Mouse (Mus musculus): Measurements from ENCODE around the gene Cyb5rl. TPM values are rescaled to one million over a fixed set of nuclear protein-coding genes. Genes with fewer than 3 reads are reported as not detected.

Cyb5rl gene
- total RNA-seq, 2 experiments from 2014 or later: 19.3 to 21.4 TPM

Other genes with a start within 250 kb of the Cyb5rl start
- 10 to 100 TPM; 38.7 to 39.4 TPM for gene Ssbp3, start 156.3 kb upstream of the Cyb5rl start, total RNA-seq (2021)
- gene Mrpl37, start 120 bp upstream of the Cyb5rl start, total RNA-seq (2021): 100 to 1,000 TPM; 102 to 110 TPM
- not detected for gene Cdcp2, start 29.9 kb downstream of the Cyb5rl start, total RNA-seq (2021)
- 100 to 1,000 TPM; 150 to 151 TPM for gene Tmem59, start 111.4 kb downstream of the Cyb5rl start, total RNA-seq (2021)
- 10 to 100 TPM; 11.5 to 18.3 TPM for gene Tceanc2, start 112.1 kb downstream of the Cyb5rl start, total RNA-seq (2021)
- not detected for gene Ldlrad1, start 142.2 kb downstream of the Cyb5rl start, total RNA-seq (2021)
- gene Lrrc42, start 186.5 kb downstream of the Cyb5rl start, total RNA-seq (2021): 10 to 100 TPM; 12.5 to 13.5 TPM
- 10 to 100 TPM; 13.3 to 13.8 TPM for gene Hspb11, start 186.6 kb downstream of the Cyb5rl start, total RNA-seq (2021)
- gene Dio1, start 240.2 kb downstream of the Cyb5rl start, total RNA-seq (2021): not detected
- gene Yipf1, start 247.4 kb downstream of the Cyb5rl start, total RNA-seq (2021): 10 to 100 TPM; 21.2 to 22.7 TPM

All from heart, postnatal 36 days (tissue).